Mouse (Mus musculus) heart, embryonic 12.5 days (tissue): ENCODE data around the gene Morf4l1. TPM values are rescaled to one million over a fixed set of nuclear protein-coding genes. Genes with fewer than 3 reads are reported as not detected.
A peak's percentile ranks its signal among the peaks of the same experiment; 100 is the strongest.

Experiments used
- ATAC-seq: fragments of 200-750 bp; cut with Nextera tagmentation; 2 replicates; pipeline ENCODE4 v1.8.0; 2017; ENCODE audit warnings: moderate TSS enrichment, moderate library complexity; ENCODE audit not compliant: insufficient number of reproducible peaks, low FRiP score
- H3K27ac ChIP-seq: fragments of 300-500 bp; sonication (generic); 2 replicates; pipeline ENCODE4 v1.5.1; 2016; ENCODE audit warnings: mild to moderate bottlenecking, moderate library complexity; ENCODE audit not compliant: poor library complexity, severe bottlenecking
- H3K27me3 ChIP-seq: fragments of 300-500 bp; sonication (generic); replicated peaks from 2 replicates; pipeline ENCODE4 v1.6.1; 2016; ENCODE audit warnings: mild to moderate bottlenecking, moderate library complexity
- H3K36me3 ChIP-seq: fragments of 300-500 bp; sonication (generic); 2 replicates; pipeline ENCODE4 v1.6.1; 2016; ENCODE audit warnings: mild to moderate bottlenecking, moderate library complexity
- H3K4me1 ChIP-seq: fragments of 300-500 bp; sonication (generic); replicated peaks from 2 replicates; pipeline ENCODE4 v1.6.1; 2016; ENCODE audit warnings: mild to moderate bottlenecking
- H3K4me2 ChIP-seq: fragments of 300-500 bp; sonication (generic); 2 replicates; pipeline ENCODE4 v1.6.1; 2016; ENCODE audit warnings: mild to moderate bottlenecking, moderate library complexity
- H3K4me3 ChIP-seq: fragments of 300-500 bp; sonication (generic); 2 replicates; pipeline ENCODE4 v1.5.1; 2016; ENCODE audit warnings: mild to moderate bottlenecking
- H3K9ac ChIP-seq: fragments of 300-500 bp; sonication (generic); 2 replicates; pipeline ENCODE4 v1.6.1; 2016; ENCODE audit warnings: mild to moderate bottlenecking, moderate library complexity
- H3K9me3 ChIP-seq: fragments of 300-500 bp; sonication (generic); replicated peaks from 2 replicates; pipeline ENCODE4 v1.6.1; 2016; ENCODE audit warnings: mild to moderate bottlenecking, moderate library complexity
- WGBS: fragments of 180-500 bp; shearing (Covaris S2); methylation state at CpG from one replicate; pipeline ENCODE4 v1.1.7; 2016; 5-methylcytosine and 5-hydroxymethylcytosine counted together
- polyA plus RNA-seq: library from polyadenylated mRNA; unstranded; fragments of >200 nt; fragmentation: Nextera tagmentation; extraction: Ambion mirVana; gene quantifications from 2 replicates; pipeline ENCODE4 v1.2.1, GENCODE M21; 2016

Morf4l1 gene
- 385 and 388 TPM in 2 replicates for polyA plus RNA-seq

DNA sequence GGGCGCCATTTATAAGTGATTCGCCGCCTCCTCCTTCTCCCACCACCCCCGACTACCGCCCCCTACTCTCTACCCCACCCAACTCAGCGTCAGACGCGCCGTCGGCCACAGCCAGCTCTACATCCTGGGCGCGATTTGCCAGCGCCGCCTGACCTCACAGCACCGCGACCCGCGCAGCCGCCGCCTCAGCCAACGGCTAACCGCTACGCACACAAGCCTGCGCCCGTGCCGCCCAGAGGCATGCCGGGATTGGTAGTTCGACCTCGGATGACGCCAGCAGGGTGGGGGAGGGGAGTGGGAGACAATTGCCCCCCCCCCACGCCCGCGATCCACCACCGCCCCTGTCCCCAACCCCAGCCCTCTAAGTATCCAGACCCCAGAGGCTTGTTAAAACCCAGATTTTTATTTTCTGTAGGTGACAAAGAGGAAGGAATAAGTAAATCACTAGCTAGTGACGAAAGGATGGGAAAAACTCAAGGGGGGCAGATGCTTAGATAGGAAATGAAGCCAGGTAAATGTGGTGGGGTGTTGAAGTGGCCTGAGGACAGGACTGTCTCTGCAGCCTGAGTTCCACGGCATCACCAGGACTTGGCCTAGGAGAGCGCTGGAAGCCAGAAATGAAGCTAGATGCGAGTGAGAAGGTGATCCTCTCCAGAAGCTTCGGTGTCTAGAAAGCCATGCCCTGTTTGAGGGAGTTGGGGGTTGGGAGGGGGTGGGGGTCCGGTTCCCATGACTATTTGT is at the start of gene Morf4l1:
Gene Morf4l1, minus strand, starts transcription at position 208 of the 741 bp plus-strand sequence.
- peak within 1 kb of the TSS; percentile 99 for H3K4me2 ChIP-seq
- H3K27me3 ChIP-seq: no peaks in the 10 kb centered on the region
- H3K4me1 ChIP-seq: peaks cover 7% of the 10 kb centered on the region
- H3K27ac ChIP-seq: peak within 1 kb of the TSS; percentile 98
- no peaks in the 10 kb centered on the region for H3K9me3 ChIP-seq
- 1% methylated on average over 39 of the region's 40 CpGs for WGBS
- H3K36me3 ChIP-seq: no peaks in the 10 kb centered on the region
- ATAC-seq: peak; percentile 97
- peak within 1 kb of the TSS; percentile 90 for H3K4me3 ChIP-seq
- H3K9ac ChIP-seq: peak within 1 kb of the TSS; percentile 97

DNA sequence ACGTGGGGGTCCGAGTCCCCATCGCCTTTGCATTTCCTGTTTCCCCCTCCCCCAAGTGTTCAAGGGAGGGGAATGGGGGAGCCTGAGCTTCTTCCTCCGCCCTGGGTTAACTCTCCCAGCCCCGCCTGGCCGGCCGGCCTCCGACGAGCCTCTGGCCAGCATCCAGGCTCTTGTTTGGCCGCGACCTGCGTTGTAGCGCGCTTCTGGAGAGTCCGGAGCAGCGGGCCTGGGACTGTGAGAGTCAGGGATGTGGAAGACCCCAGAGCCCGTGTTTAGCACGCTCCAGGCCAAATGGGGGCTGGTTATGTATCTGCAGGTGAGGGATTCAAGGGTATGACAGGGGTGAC is 49.1 kb upstream of the Morf4l1 start:
- under 1% methylated on average over 18 of the region's 18 CpGs for WGBS
- peaks cover 16% of the 10 kb centered on the region; the same call in 1 of the 2 replicates for H3K4me1 ChIP-seq
- ATAC-seq: peak; percentile 56
- H3K36me3 ChIP-seq: no peaks in the 10 kb centered on the region
- peak overlapping the region; percentile 95 for H3K4me2 ChIP-seq
- peak overlapping the region; percentile 76 for H3K9ac ChIP-seq
- H3K27me3 ChIP-seq: peaks cover 5% of the 10 kb centered on the region; the same call in 1 of the 2 replicates
- H3K4me3 ChIP-seq: peak overlapping the region; percentile 70
- peaks cover 3% of the 10 kb centered on the region for H3K9me3 ChIP-seq
- H3K27ac ChIP-seq: no peak overlapping the region

DNA sequence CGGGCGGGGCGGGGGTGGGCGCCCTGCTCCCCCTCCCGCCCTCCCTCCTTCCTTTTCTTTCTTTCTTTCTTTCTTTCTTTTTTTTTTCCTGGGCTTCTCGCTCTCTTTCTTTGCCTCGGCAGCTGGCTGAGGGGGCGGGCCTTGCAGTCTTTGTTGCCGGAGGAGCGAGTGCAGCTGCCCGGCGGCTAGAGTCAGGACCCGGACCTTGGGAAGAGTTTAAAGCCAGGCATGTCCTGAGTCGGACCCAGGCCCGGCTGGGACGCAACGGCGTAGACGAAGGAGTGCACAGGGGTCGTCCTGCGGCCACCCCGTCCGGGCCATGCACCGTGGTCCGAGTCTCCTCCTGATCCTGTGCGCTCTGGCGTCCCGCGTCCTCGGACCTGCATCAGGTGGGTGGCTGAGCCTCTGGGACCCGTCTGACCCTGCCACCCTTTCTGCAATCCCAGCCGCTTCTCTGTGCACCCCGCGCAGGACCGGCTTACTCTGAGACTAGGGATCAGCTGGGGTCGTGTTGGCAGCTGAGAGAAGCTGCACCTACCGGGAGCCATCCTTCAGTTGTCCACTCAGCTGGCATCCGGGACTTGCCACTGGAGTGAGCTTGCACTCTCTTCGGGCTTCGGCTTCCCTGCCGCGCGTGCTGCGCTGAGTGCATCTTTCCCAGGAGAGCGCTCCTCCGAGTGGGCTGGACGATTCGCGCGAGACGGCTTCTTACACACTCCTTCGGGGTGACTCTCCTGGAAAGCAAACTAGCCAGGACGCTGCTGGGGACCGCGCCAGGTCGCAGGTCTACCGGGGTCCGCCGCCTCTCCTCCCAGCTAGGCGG is 48.6 kb upstream of the Morf4l1 start, which contains the start of gene Adamts7:
Gene Adamts7, plus strand, starts transcription at position 144 of the 823 bp plus-strand sequence.
- H3K27me3 ChIP-seq: peaks cover 5% of the 10 kb centered on the region; the same call in 1 of the 2 replicates
- peak; percentile 51 for ATAC-seq
- H3K27ac ChIP-seq: no peak within 1 kb of the TSS
- peak within 1 kb of the TSS; percentile 70 for H3K4me3 ChIP-seq
- H3K9me3 ChIP-seq: peaks cover 3% of the 10 kb centered on the region
- peak within 1 kb of the TSS; percentile 76 for H3K9ac ChIP-seq
- H3K36me3 ChIP-seq: no peaks in the 10 kb centered on the region
- under 1% methylated on average over 56 of the region's 60 CpGs for WGBS
- H3K4me2 ChIP-seq: peak within 1 kb of the TSS; percentile 95
- H3K4me1 ChIP-seq: peaks cover 16% of the 10 kb centered on the region; the same call in 1 of the 2 replicates

DNA sequence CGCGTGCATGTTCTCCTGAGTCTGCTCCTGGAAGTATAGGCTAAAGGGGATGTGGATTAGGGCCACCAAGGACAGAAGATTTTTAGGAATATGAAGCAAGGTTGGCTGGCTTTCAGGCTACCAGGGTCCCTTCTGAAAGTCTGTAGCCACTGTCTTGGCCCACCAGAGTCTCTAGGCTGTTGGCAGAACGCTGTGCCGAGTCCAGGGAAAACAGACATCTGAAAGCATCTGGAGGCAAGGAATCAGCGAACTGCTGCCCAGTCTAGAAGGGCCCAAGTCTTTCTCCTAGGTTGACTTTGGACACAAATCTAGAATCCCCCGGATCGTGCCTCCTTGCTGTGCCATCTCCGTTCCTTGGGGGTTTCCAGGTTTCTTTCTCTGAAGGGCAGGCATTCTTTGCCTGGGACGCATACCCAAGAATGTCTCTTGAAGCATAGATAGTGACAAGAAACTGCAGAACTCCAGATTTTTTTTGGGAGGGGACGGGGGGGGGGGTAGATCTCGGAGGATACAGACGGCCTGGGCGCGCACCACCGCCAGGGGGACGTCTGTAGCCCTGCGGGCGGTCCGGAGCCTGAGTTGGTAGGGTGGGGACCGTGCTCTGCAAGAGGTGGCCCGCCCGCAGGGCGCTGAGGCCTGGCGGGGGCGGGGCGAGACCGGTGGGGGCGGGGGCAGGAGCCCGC is 47.8 kb upstream of the Morf4l1 start:
- H3K27me3 ChIP-seq: peaks cover 5% of the 10 kb centered on the region; the same call in 1 of the 2 replicates
- peak; percentile 86 for ATAC-seq

DNA sequence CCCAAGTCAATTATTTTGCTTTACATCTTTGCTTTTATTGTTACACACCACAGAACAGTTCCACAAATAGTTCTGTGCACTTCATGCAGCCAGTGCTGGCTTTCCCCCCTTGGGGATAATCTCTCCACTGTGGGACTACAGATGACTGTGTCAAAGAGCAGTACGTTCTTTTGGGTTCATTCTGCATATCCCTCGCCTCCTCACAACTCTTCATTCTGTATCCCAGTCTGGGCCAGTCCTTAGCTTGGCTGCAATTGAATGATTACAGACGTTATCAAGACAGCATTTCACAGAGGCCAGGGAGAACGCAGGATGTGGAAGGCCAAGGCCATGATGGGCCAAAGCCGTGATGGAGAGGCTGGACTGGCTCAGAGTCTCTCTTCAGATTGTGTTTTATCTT is 32.3 kb upstream of the Morf4l1 start:
- Histone ChIP-seq H3K27me3 (no peaks in the 10 kb centered on the region), H3K36me3 (no peaks in the 10 kb centered on the region), H3K9me3 (no peaks in the 10 kb centered on the region), H3K27ac (no peak overlapping the region), H3K4me2 (no peak overlapping the region), H3K9ac (no peak overlapping the region), H3K4me3 (no peak overlapping the region), H3K4me1 (0 out of 2 replicates have a peak, but pooled peaks cover 5% of the 10 kb centered on the region)
- ATAC-seq: no peak
- WGBS: 64% methylated on average over 5 of the region's 5 CpGs

More for the DNA sequence above, 47.8 kb upstream of the Morf4l1 start:
- Histone ChIP-seq H3K36me3 (no peaks in the 10 kb centered on the region), H3K9ac (peak overlapping the region; percentile 76), H3K4me3 (peak overlapping the region; percentile 70), H3K4me2 (peak overlapping the region; percentile 95), H3K4me1 (peaks cover 16% of the 10 kb centered on the region; the same call in 1 of the 2 replicates), H3K9me3 (peaks cover 3% of the 10 kb centered on the region; the same call in 1 of the 2 replicates), H3K27ac (no peak overlapping the region)
- WGBS: 7% methylated on average over 25 of the region's 29 CpGs

DNA sequence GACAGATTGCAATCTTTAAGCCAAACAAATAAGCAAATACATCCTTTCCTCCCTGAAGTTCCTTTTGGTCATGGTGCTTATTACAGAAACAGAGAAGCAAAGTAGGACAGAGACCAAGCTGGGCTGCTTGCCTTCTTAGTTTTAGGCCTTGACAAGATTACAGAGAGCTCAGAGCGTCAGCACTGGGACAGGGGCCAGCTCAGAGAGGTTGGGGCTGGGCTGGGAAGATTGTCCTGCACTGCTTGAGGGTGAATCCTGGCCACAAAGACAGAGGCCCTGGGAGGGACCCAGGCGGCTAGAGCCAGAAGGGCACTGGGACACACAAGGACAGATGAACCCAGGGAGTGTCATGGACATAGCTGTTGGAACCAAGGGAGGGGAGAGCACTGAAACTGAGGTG is 31.2 kb upstream of the Morf4l1 start:
- Histone ChIP-seq H3K9ac (no peak overlapping the region), H3K27ac (no peak overlapping the region), H3K27me3 (no peaks in the 10 kb centered on the region), H3K4me1 (0 out of 2 replicates have a peak, but pooled peaks cover 5% of the 10 kb centered on the region), H3K9me3 (no peaks in the 10 kb centered on the region), H3K36me3 (no peaks in the 10 kb centered on the region), H3K4me3 (no peak overlapping the region), H3K4me2 (no peak overlapping the region)
- WGBS: 36% methylated on average over 2 of the region's 2 CpGs
- ATAC-seq: no peak

DNA sequence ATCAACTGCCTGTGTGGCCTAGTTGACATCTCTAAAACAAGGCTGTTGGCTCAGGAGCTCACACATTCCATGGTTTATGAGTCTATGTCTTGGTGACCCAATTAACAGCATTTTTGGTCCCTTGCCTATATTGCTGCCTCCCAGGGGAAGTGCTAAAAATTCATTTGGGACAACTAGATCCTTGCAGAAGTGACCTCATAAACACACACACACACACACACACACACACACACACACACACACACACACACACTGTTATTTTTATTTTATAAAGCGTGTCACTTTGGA is 22.0 kb upstream of the Morf4l1 start:
- WGBS: 85% methylated on average over 1 of the region's 1 CpGs
- ATAC-seq: no peak
- Histone ChIP-seq H3K9me3 (0 out of 2 replicates have a peak, but pooled peaks cover 3% of the 10 kb centered on the region), H3K9ac (no peak overlapping the region), H3K4me1 (peaks cover 15% of the 10 kb centered on the region), H3K4me2 (no peak overlapping the region), H3K4me3 (no peak overlapping the region), H3K27ac (no peak overlapping the region), H3K36me3 (no peaks in the 10 kb centered on the region), H3K27me3 (no peaks in the 10 kb centered on the region)

DNA sequence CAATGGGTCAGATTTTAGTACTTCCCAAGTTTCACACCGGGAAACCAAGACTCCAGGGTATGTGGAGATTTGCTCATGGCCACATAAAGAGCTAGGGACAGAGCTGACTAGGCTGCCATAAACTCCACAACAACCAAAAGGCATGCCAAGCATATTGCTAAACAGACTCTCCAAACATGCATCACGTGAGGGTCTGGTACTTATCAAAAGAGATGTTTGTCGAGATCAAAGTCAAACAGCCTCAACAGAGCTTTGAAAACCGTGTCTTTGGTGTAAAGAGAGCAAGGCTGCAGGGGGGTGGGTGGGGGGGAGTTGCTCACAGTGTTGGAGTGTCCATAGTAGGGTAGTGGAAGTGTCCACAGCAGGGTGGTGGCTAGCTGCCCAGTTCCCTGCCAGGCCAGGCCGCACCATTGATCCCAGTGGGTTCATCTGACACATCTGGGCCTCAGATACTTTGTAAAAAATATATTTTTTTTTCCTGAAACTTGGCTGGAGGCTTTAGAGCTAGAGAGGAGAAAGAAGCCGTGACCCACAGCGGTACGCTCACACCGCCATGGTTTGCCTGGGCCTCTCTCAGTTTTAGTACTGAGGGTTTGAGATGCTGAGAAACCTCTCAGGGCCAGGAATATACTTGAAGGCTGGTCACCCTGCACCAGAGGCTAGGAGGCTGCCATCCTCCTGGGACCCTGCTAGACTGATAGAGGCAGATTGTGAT is 21.5 kb upstream of the Morf4l1 start:
- Histone ChIP-seq H3K9ac (no peak overlapping the region), H3K27me3 (no peaks in the 10 kb centered on the region), H3K4me1 (peaks cover 15% of the 10 kb centered on the region), H3K27ac (no peak overlapping the region), H3K4me3 (no peak overlapping the region), H3K4me2 (no peak overlapping the region), H3K9me3 (0 out of 2 replicates have a peak, but pooled peaks cover 3% of the 10 kb centered on the region), H3K36me3 (no peaks in the 10 kb centered on the region)
- ATAC-seq: no peak
- WGBS: 77% methylated on average over 9 of the region's 9 CpGs

DNA sequence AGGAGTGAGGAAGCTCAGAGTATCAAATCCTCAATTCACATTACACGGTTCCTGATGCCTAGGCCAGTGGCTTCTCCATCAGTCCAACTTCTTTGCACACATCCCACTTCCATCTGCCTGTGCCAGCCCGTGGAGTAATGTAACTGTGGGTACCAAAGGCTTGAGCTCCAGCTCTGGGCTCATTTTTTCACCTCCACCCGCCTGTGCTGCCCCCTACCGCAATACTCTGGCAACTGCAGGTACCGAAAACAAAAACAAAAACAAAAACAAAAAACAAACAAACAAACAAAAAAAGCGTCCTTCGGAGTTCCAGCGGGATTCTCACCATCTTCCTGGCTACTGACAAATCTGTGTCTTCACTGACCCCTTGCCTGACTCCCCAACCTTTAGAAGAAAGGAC is 20.9 kb upstream of the Morf4l1 start:
- Histone ChIP-seq H3K4me3 (no peak overlapping the region), H3K27me3 (no peaks in the 10 kb centered on the region), H3K4me2 (no peak overlapping the region), H3K9ac (no peak overlapping the region), H3K36me3 (no peaks in the 10 kb centered on the region), H3K9me3 (0 out of 2 replicates have a peak, but pooled peaks cover 3% of the 10 kb centered on the region), H3K4me1 (peaks cover 15% of the 10 kb centered on the region), H3K27ac (no peak overlapping the region)
- no peak for ATAC-seq
- 76% methylated on average over 8 of the region's 8 CpGs for WGBS

DNA sequence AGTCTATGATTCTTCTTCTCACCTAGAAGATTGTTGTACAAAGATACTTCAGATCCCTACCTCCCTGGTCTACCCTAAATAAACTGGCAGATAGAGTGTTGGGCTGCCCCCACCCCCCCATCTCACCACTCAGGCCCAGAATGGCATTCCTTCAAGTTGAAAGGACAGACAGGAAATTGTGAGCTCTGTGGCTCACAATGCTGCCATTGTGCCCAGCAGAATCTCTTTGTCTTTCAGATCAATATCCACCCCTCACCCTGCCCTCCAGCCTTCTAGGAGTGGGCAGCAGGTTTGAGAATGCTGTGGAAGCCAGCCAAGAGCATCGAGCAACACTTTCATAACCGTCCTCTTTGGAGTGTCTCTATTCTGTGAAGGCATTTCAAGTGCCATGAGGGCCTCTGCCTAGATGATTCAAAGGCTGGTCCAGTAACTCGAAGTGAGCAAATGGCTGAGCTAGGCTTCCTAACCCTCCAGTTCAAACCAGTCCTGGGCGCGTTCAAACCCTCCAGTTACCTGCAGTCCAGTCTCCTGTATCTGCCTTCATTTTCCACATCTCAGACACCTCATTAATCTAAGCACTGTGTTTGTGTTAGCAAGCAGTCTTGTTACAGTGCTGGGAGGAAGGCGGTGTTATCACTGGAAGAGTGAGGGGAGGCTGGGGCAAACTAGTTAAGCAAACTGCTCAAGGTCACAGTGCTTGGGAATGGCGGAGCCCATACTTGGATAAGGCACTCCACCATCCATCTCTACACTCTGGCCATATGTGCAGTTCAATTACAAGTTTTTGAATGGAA is 19.2 kb upstream of the Morf4l1 start:
- Histone ChIP-seq H3K4me2 (0 out of 2 replicates have a peak overlapping the region, but pooled peaks have one; percentile 22), H3K9me3 (0 out of 2 replicates have a peak, but pooled peaks cover 3% of the 10 kb centered on the region), H3K27me3 (no peaks in the 10 kb centered on the region), H3K36me3 (no peaks in the 10 kb centered on the region), H3K27ac (peak overlapping the region; percentile 25), H3K9ac (no peak overlapping the region), H3K4me3 (no peak overlapping the region), H3K4me1 (peaks cover 15% of the 10 kb centered on the region)
- 31% methylated on average over 7 of the region's 7 CpGs for WGBS
- ATAC-seq: no peak
